Comparison of ENCODE assay signal across 15 mouse cellular contexts in genomic region chr4:129498941-129499340, GRCm38 (mm10). TPM values are rescaled to one million over a fixed set of nuclear protein-coding genes. Genes with fewer than 3 reads are reported as not detected.
DNase-seq lines count a peak whose midpoint lies in the region; ATAC-seq and TF ChIP-seq lines count a peak whose summit lies in the region.
"Had no signal": no experiment of that assay in that cellular context is flagged by ENCODE, and none has a peak within 500 bp of the region (broad histone marks: within the 10 kb centered on the region; RNA-seq: fewer than 3 reads in every experiment).

No protein-coding gene starts in this region.

- no peak for TF ChIP-seq CTCF in stomach, postnatal 0 days (IDR thresholded peaks at IDR 0.05; ENCODE audit: low read depth)

- no peak overlapping the region for H3K4me2 ChIP-seq in heart, embryonic 14.5 days (ENCODE audit: low read length)
- no peak overlapping the region for H3K4me2 ChIP-seq in stomach, embryonic 16.5 days (ENCODE audit: low read depth, low read length)
- H3K4me2 ChIP-seq in stomach, postnatal 0 days (replicated peaks; ENCODE audit: low read depth), result no peak overlapping the region
- no peak overlapping the region for H3K4me2 ChIP-seq in forebrain, embryonic 13.5 days

- H3K4me3 ChIP-seq in heart, embryonic 14.5 days (ENCODE audit: control insufficient read depth in 1 of 2, insufficient read depth in 1 of 2, low read depth in 1 of 2, low read length in 2 of 2), result no peak overlapping the region
- H3K4me3 ChIP-seq in stomach, embryonic 16.5 days (replicated peaks; ENCODE audit: low read length), result no peak overlapping the region
- no peak overlapping the region for H3K4me3 ChIP-seq in stomach, postnatal 0 days (ENCODE audit: low read depth, low read length)
- H3K4me3 ChIP-seq in limb, embryonic 10.5 days, result no peak overlapping the region
- no peak overlapping the region for H3K4me3 ChIP-seq in forebrain, embryonic 13.5 days

- H3K36me3 ChIP-seq in heart, embryonic 14.5 days (ENCODE audit: control insufficient read depth, insufficient read depth, low read length), result no peaks in the 10 kb centered on the region
- H3K36me3 ChIP-seq in stomach, embryonic 16.5 days (ENCODE audit: control insufficient read depth, insufficient read depth, low read length), result no peaks in the 10 kb centered on the region
- H3K36me3 ChIP-seq in stomach, postnatal 0 days (ENCODE audit: control insufficient read depth, insufficient read depth, low read length), result no peaks in the 10 kb centered on the region
- no peaks in the 10 kb centered on the region for H3K36me3 ChIP-seq in limb, embryonic 10.5 days
- H3K36me3 ChIP-seq in forebrain, embryonic 13.5 days (ENCODE audit: poor library complexity, severe bottlenecking), result no peaks in the 10 kb centered on the region

- DNase-seq in heart, adult 8-10 months (ENCODE audit: low spot score), result no peak
- no peak for DNase-seq in stomach, postnatal 0 days (ENCODE audit: low spot score)
- DNase-seq in limb, embryonic 10.5 days (ENCODE audit: low spot score), result no peak
- no peak for DNase-seq in lung, postnatal 10 days
- DNase-seq: cerebellum, adult 2 months; gastrocnemius, postnatal 14 days; left cerebral cortex, postnatal 4 days; lung, postnatal 36 days had no signal

- 16% methylated on average over 3 of the region's 3 CpGs for WGBS in heart, embryonic 14.5 days
- 59% methylated on average over 3 of the region's 3 CpGs for WGBS in stomach, embryonic 16.5 days
- 70% methylated on average over 3 of the region's 3 CpGs for WGBS in stomach, postnatal 0 days
- 79% methylated on average over 3 of the region's 3 CpGs for WGBS in limb, embryonic 10.5 days
- WGBS in forebrain, embryonic 13.5 days, result 79% methylated on average over 3 of the region's 3 CpGs

- H3K27ac ChIP-seq in heart, embryonic 14.5 days (replicated peaks in 1 of 2; ENCODE audit: control insufficient read depth in 1 of 2, insufficient read depth in 1 of 2, low read depth in 2 of 2, low read length in 2 of 2), result peak overlapping the region; percentile 69 to 95
- no peak overlapping the region for H3K27ac ChIP-seq in stomach, embryonic 16.5 days (ENCODE audit: low read length)
- H3K27ac ChIP-seq in stomach, postnatal 0 days (replicated peaks), result no peak overlapping the region
- peak overlapping the region; percentile 59 for H3K27ac ChIP-seq in limb, embryonic 10.5 days
- no peak overlapping the region for H3K27ac ChIP-seq in forebrain, embryonic 13.5 days

- ATAC-seq in heart, embryonic 14.5 days (ENCODE audit: insufficient number of reproducible peaks, insufficient read depth, low FRiP score, low read depth), result no peak
- no peak for ATAC-seq in stomach, embryonic 16.5 days (ENCODE audit: insufficient read depth, low FRiP score)
- no peak for ATAC-seq in stomach, postnatal 0 days (ENCODE audit: low FRiP score, low TSS enrichment)
- ATAC-seq in forebrain, embryonic 13.5 days, result no peak
- ATAC-seq: CD4-positive, CD25-positive, alpha-beta regulatory T cell, adult 4 months; forebrain, embryonic 14.5 days; hindbrain, embryonic 16.5 days had no signal

- TF ChIP-seq EP300 in stomach, postnatal 0 days (optimal IDR thresholded peaks at IDR 0.05), result no peak

- no peaks in the 10 kb centered on the region for H3K27me3 ChIP-seq in heart, embryonic 14.5 days (ENCODE audit: control insufficient read depth, insufficient read depth, low read length)
- H3K27me3 ChIP-seq in stomach, embryonic 16.5 days (ENCODE audit: control insufficient read depth, insufficient read depth, low read length), result no peaks in the 10 kb centered on the region
- H3K27me3 ChIP-seq in stomach, postnatal 0 days (ENCODE audit: control insufficient read depth, insufficient read depth, low read length), result no peaks in the 10 kb centered on the region
- no peaks in the 10 kb centered on the region for H3K27me3 ChIP-seq in limb, embryonic 10.5 days (ENCODE audit: low read depth, poor library complexity, severe bottlenecking)
- peaks cover 4% of the 10 kb centered on the region for H3K27me3 ChIP-seq in forebrain, embryonic 13.5 days

- H3K9ac ChIP-seq in heart, embryonic 14.5 days (ENCODE audit: low read length), result no peak overlapping the region
- 0 out of 2 replicates have a peak overlapping the region, but pooled peaks have one; percentile 43 for H3K9ac ChIP-seq in stomach, embryonic 16.5 days (ENCODE audit: low read length)
- no peak overlapping the region for H3K9ac ChIP-seq in stomach, postnatal 0 days (ENCODE audit: low read length)
- no peak overlapping the region for H3K9ac ChIP-seq in forebrain, embryonic 13.5 days

- peaks cover 38% of the 10 kb centered on the region in 2 experiments for H3K4me1 ChIP-seq in heart, embryonic 14.5 days (ENCODE audit: control insufficient read depth in 2 of 2, insufficient read depth in 2 of 2, low read length in 2 of 2)
- peaks cover 23% of the 10 kb centered on the region for H3K4me1 ChIP-seq in stomach, embryonic 16.5 days (ENCODE audit: control insufficient read depth, insufficient read depth, low read length)
- peaks cover 4% of the 10 kb centered on the region for H3K4me1 ChIP-seq in stomach, postnatal 0 days (replicated peaks; ENCODE audit: control insufficient read depth, insufficient read depth)
- peaks cover 50% of the 10 kb centered on the region for H3K4me1 ChIP-seq in limb, embryonic 10.5 days
- peaks cover 30% of the 10 kb centered on the region for H3K4me1 ChIP-seq in forebrain, embryonic 13.5 days

- H3K9me3 ChIP-seq in heart, embryonic 14.5 days (ENCODE audit: control insufficient read depth, low read length), result no peaks in the 10 kb centered on the region
- H3K9me3 ChIP-seq in stomach, embryonic 16.5 days (replicated peaks; ENCODE audit: control insufficient read depth, low read length), result no peaks in the 10 kb centered on the region
- no peaks in the 10 kb centered on the region for H3K9me3 ChIP-seq in stomach, postnatal 0 days (ENCODE audit: control insufficient read depth, low read length)
- H3K9me3 ChIP-seq in limb, embryonic 10.5 days (replicated peaks), result no peaks in the 10 kb centered on the region
- H3K9me3 ChIP-seq in forebrain, embryonic 13.5 days (replicated peaks), result no peaks in the 10 kb centered on the region

RNA-seq across cellular contexts. Expression of gene Fam229a, which starts 8.0 kb away (rescaled TPM):
- not detected in 2 replicates for polyA plus RNA-seq in heart, embryonic 14.5 days (2014; fragmentation: Nextera tagmentation; extraction: Ambion mirVana)
- total RNA-seq in heart, adult 8-10 months (2022), result not detected
- not detected in 2 replicates for polyA plus RNA-seq in stomach, embryonic 16.5 days (2015; fragmentation: Nextera tagmentation; extraction: Ambion mirVana)
- polyA plus RNA-seq in stomach, postnatal 0 days (2015; fragmentation: Nextera tagmentation; extraction: Ambion mirVana), result 0.36 and 0.44 TPM in 2 replicates
- polyA plus RNA-seq in limb, embryonic 10.5 days (2016; fragmentation: Nextera tagmentation; extraction: Ambion mirVana), result not detected in 2 replicates
- not detected in 2 replicates for polyA plus RNA-seq in forebrain, embryonic 13.5 days (2015; fragmentation: Nextera tagmentation; extraction: Ambion mirVana)
- total RNA-seq: gastrocnemius, postnatal 14 days; left cerebral cortex, postnatal 4 days; monocyte, adult 5-6 weeks had no signal
- polyA plus RNA-seq: CD4-positive, CD25-positive, alpha-beta regulatory T cell, adult 4 months; forebrain, embryonic 14.5 days had no signal

RNA-seq across cellular contexts. Expression of gene Tssk3, which starts 8.1 kb away (rescaled TPM):
- polyA plus RNA-seq in heart, embryonic 14.5 days (2014; fragmentation: Nextera tagmentation; extraction: Ambion mirVana), result not detected in 2 replicates
- total RNA-seq in heart, adult 8-10 months (2022), result not detected
- polyA plus RNA-seq in stomach, embryonic 16.5 days (2015; fragmentation: Nextera tagmentation; extraction: Ambion mirVana), result not detected in 2 replicates
- 0.07 TPM in 1 of 2 replicates, not detected in the other for polyA plus RNA-seq in stomach, postnatal 0 days (2015; fragmentation: Nextera tagmentation; extraction: Ambion mirVana)
- 0.11 TPM in 1 of 2 replicates, not detected in the other for polyA plus RNA-seq in limb, embryonic 10.5 days (2016; fragmentation: Nextera tagmentation; extraction: Ambion mirVana)
- polyA plus RNA-seq in forebrain, embryonic 13.5 days (2015; fragmentation: Nextera tagmentation; extraction: Ambion mirVana), result not detected in 2 replicates
- total RNA-seq: gastrocnemius, postnatal 14 days; monocyte, adult 5-6 weeks had no signal
- polyA plus RNA-seq: CD4-positive, CD25-positive, alpha-beta regulatory T cell, adult 4 months; forebrain, embryonic 14.5 days had no signal

RNA-seq across cellular contexts. Expression of gene Marcksl1, which starts 14.4 kb away (rescaled TPM):
- polyA plus RNA-seq in heart, embryonic 14.5 days (2014; fragmentation: Nextera tagmentation; extraction: Ambion mirVana), result 301 and 313 TPM in 2 replicates
- 1 to 10 TPM; 2.3 to 3.3 (median 3.2) TPM for total RNA-seq in heart, adult 8-10 months (2022)
- polyA plus RNA-seq in stomach, embryonic 16.5 days (2015; fragmentation: Nextera tagmentation; extraction: Ambion mirVana), result 259 and 296 TPM in 2 replicates
- 153 and 174 TPM in 2 replicates for polyA plus RNA-seq in stomach, postnatal 0 days (2015; fragmentation: Nextera tagmentation; extraction: Ambion mirVana)
- 1,533 and 1,561 TPM in 2 replicates for polyA plus RNA-seq in limb, embryonic 10.5 days (2016; fragmentation: Nextera tagmentation; extraction: Ambion mirVana)
- polyA plus RNA-seq in forebrain, embryonic 13.5 days (2015; fragmentation: Nextera tagmentation; extraction: Ambion mirVana), result 1,756 and 1,774 TPM in 2 replicates

RNA-seq across cellular contexts. Expression of gene Bsdc1, which starts 37.6 kb away (rescaled TPM):
- 23.2 and 25.5 TPM in 2 replicates for polyA plus RNA-seq in heart, embryonic 14.5 days (2014; fragmentation: Nextera tagmentation; extraction: Ambion mirVana)
- 10 to 100 TPM; 50.3 to 54.6 (median 53.3) TPM for total RNA-seq in heart, adult 8-10 months (2022)
- 28.0 and 30.5 TPM in 2 replicates for polyA plus RNA-seq in stomach, embryonic 16.5 days (2015; fragmentation: Nextera tagmentation; extraction: Ambion mirVana)
- 16.7 and 17.9 TPM in 2 replicates for polyA plus RNA-seq in stomach, postnatal 0 days (2015; fragmentation: Nextera tagmentation; extraction: Ambion mirVana)
- polyA plus RNA-seq in limb, embryonic 10.5 days (2016; fragmentation: Nextera tagmentation; extraction: Ambion mirVana), result 19.9 and 20.5 TPM in 2 replicates
- 32.8 and 33.6 TPM in 2 replicates for polyA plus RNA-seq in forebrain, embryonic 13.5 days (2015; fragmentation: Nextera tagmentation; extraction: Ambion mirVana)

RNA-seq across cellular contexts. Expression of gene Hdac1, which starts 43.6 kb away (rescaled TPM):
- 123 and 124 TPM in 2 replicates for polyA plus RNA-seq in heart, embryonic 14.5 days (2014; fragmentation: Nextera tagmentation; extraction: Ambion mirVana)
- 10 to 100 TPM; 11.4 to 15.0 (median 12.8) TPM for total RNA-seq in heart, adult 8-10 months (2022)
- polyA plus RNA-seq in stomach, embryonic 16.5 days (2015; fragmentation: Nextera tagmentation; extraction: Ambion mirVana), result 195 and 205 TPM in 2 replicates
- 110 TPM in 2 replicates for polyA plus RNA-seq in stomach, postnatal 0 days (2015; fragmentation: Nextera tagmentation; extraction: Ambion mirVana)
- 308 and 336 TPM in 2 replicates for polyA plus RNA-seq in limb, embryonic 10.5 days (2016; fragmentation: Nextera tagmentation; extraction: Ambion mirVana)
- 189 and 191 TPM in 2 replicates for polyA plus RNA-seq in forebrain, embryonic 13.5 days (2015; fragmentation: Nextera tagmentation; extraction: Ambion mirVana)

Comparison
In these comparisons a context has a peak if more than half of its experiments do, and no peak if none do; other contexts are left out.
1. H3K27ac ChIP-seq: peak in heart, embryonic 14.5 days (2 of 2) and limb, embryonic 10.5 days (single experiment); none in stomach, embryonic 16.5 days (single experiment), stomach, postnatal 0 days (single experiment) and forebrain, embryonic 13.5 days (single experiment).